ENCODE assay signal across 9 mouse cellular contexts in genomic region chr2:60879141-60879818, GRCm38 (mm10).
DNase-seq lines count a peak whose midpoint lies in the region; ATAC-seq and TF ChIP-seq lines count a peak whose summit lies in the region.
"Had no signal": no experiment of that assay in that cellular context is flagged by ENCODE, and none has a peak within 500 bp of the region (broad histone marks: within the 10 kb centered on the region; RNA-seq: fewer than 3 reads in every experiment).

No protein-coding gene starts in this region.

- H3K4me3 ChIP-seq in forebrain, embryonic 10.5 days: peak overlapping the region; percentile 83
- no peak overlapping the region for H3K4me3 ChIP-seq in forebrain, embryonic 16.5 days (replicated peaks; ENCODE audit: low read length)
- peak overlapping the region; percentile 93; the same call in 1 of the 2 replicates for H3K4me3 ChIP-seq in G1E (ENCODE audit: low read depth, low read length)
- H3K4me3 ChIP-seq in forebrain, postnatal 0 days (ENCODE audit: low read depth, low read length): no peak overlapping the region
- peak overlapping the region; percentile 86; the same call in 1 of the 2 replicates for H3K4me3 ChIP-seq in liver, postnatal 0 days (ENCODE audit: low read depth, low read length)
- no peak overlapping the region for H3K4me3 ChIP-seq in cerebellum, adult 2 months (replicated peaks; ENCODE audit: insufficient read depth, low read depth, low read length)

- H3K27ac ChIP-seq in forebrain, embryonic 10.5 days: no peak overlapping the region
- no peak overlapping the region for H3K27ac ChIP-seq in forebrain, embryonic 16.5 days (ENCODE audit: low read length)
- H3K27ac ChIP-seq in forebrain, postnatal 0 days (ENCODE audit: low read depth, low read length): no peak overlapping the region
- H3K27ac ChIP-seq in liver, postnatal 0 days (ENCODE audit: low read depth): peak overlapping the region; percentile 98; the same call in 1 of the 2 replicates
- H3K27ac ChIP-seq in cerebellum, adult 2 months (ENCODE audit: insufficient read depth, low read length): no peak overlapping the region

- no peak overlapping the region for H3K4me2 ChIP-seq in forebrain, embryonic 16.5 days (ENCODE audit: low read length)
- H3K4me2 ChIP-seq in forebrain, postnatal 0 days (ENCODE audit: low read depth): 0 out of 2 replicates have a peak overlapping the region, but pooled peaks have one; percentile 92
- peak overlapping the region; percentile 71 for H3K4me2 ChIP-seq in liver, postnatal 0 days (ENCODE audit: low read depth, low read length)

- no peak for TF ChIP-seq EP300 in liver, postnatal 0 days (IDR thresholded peaks at IDR 0.05; ENCODE audit: low read depth)

- no peak for ATAC-seq in forebrain, embryonic 16.5 days
- ATAC-seq in G1E (ENCODE audit: extremely low read depth, insufficient number of reproducible peaks, low FRiP score, poor library complexity, severe bottlenecking): peak; percentile 76
- no peak for ATAC-seq in forebrain, postnatal 0 days
- ATAC-seq in liver, postnatal 0 days: no peak

- DNase-seq in forebrain, embryonic 10.5 days (ENCODE audit: extremely low spot score, low spot score): peak; percentile 54
- DNase-seq in G1E (ENCODE audit: low spot score): no peak
- peak; percentile 10 for DNase-seq in forebrain, postnatal 0 days
- DNase-seq in liver, postnatal 0 days: no peak
- DNase-seq in right cerebral cortex, postnatal 14 days: no peak
- no peak for DNase-seq in cerebellum, adult 2 months
- no peak for DNase-seq in gastrocnemius, adult 18-20 months (ENCODE audit: low spot score)
- DNase-seq: lung, postnatal 4 days had no signal

- no peak for TF ChIP-seq POLR2A in cerebellum, adult 2 months (IDR thresholded peaks at IDR 0.05; ENCODE audit: borderline replicate concordance, insufficient read depth, low read length)

- H3K36me3 ChIP-seq in forebrain, embryonic 10.5 days (replicated peaks): no peaks in the 10 kb centered on the region
- H3K36me3 ChIP-seq in forebrain, embryonic 16.5 days (ENCODE audit: control insufficient read depth, insufficient read depth): no peaks in the 10 kb centered on the region
- H3K36me3 ChIP-seq in G1E (replicated peaks): peaks cover 30% of the 10 kb centered on the region
- no peaks in the 10 kb centered on the region for H3K36me3 ChIP-seq in forebrain, postnatal 0 days (ENCODE audit: insufficient read depth)
- 0 out of 2 replicates have a peak, but pooled peaks cover 5% of the 10 kb centered on the region for H3K36me3 ChIP-seq in liver, postnatal 0 days (replicated peaks; ENCODE audit: insufficient read depth, low read length)

- no peak for TF ChIP-seq CTCF in G1E (IDR thresholded peaks at IDR 0.05; ENCODE audit: low read depth, low read length)
- no peak for TF ChIP-seq CTCF in forebrain, postnatal 0 days (IDR thresholded peaks at IDR 0.05; ENCODE audit: low read depth)
- no peak for TF ChIP-seq CTCF in liver, postnatal 0 days (IDR thresholded peaks at IDR 0.05; ENCODE audit: low read depth)
- TF ChIP-seq CTCF in cerebellum, adult 2 months (IDR thresholded peaks at IDR 0.05; ENCODE audit: borderline replicate concordance, insufficient read depth, low read depth, low read length): no peak

- H3K27me3 ChIP-seq in forebrain, embryonic 10.5 days (ENCODE audit: poor library complexity, severe bottlenecking): peaks cover 95% of the 10 kb centered on the region
- H3K27me3 ChIP-seq in forebrain, embryonic 16.5 days (replicated peaks; ENCODE audit: control insufficient read depth, insufficient read depth, low read length): peaks cover 51% of the 10 kb centered on the region
- H3K27me3 ChIP-seq in G1E (ENCODE audit: insufficient read depth, low read length): no peaks in the 10 kb centered on the region
- peaks cover 24% of the 10 kb centered on the region for H3K27me3 ChIP-seq in forebrain, postnatal 0 days (ENCODE audit: insufficient read depth, low read length)
- no peaks in the 10 kb centered on the region for H3K27me3 ChIP-seq in liver, postnatal 0 days (ENCODE audit: insufficient read depth, low read length)
- H3K27me3 ChIP-seq in cerebellum, adult 2 months (ENCODE audit: control insufficient read depth, insufficient read depth, low read length): no peaks in the 10 kb centered on the region; the same call in 1 of the 2 replicates

- H3K9me3 ChIP-seq in forebrain, embryonic 10.5 days: 0 out of 2 replicates have a peak, but pooled peaks cover 3% of the 10 kb centered on the region
- no peaks in the 10 kb centered on the region for H3K9me3 ChIP-seq in forebrain, embryonic 16.5 days (ENCODE audit: control insufficient read depth, low read length)
- H3K9me3 ChIP-seq in G1E (replicated peaks): no peaks in the 10 kb centered on the region
- H3K9me3 ChIP-seq in forebrain, postnatal 0 days (ENCODE audit: low read length): no peaks in the 10 kb centered on the region
- no peaks in the 10 kb centered on the region for H3K9me3 ChIP-seq in liver, postnatal 0 days (ENCODE audit: low read length)

- WGBS in forebrain, embryonic 10.5 days: 24% methylated on average over 5 of the region's 5 CpGs
- 1% methylated on average over 5 of the region's 5 CpGs for WGBS in forebrain, embryonic 16.5 days
- 19% methylated on average over 5 of the region's 5 CpGs for WGBS in forebrain, postnatal 0 days
- WGBS in liver, postnatal 0 days (ENCODE audit: insufficient replicate concordance): 62% methylated on average over 5 of the region's 5 CpGs
- WGBS in cerebellum, adult 2 months: 90% methylated on average over 5 of the region's 5 CpGs

- H3K9ac ChIP-seq in forebrain, embryonic 16.5 days (replicated peaks; ENCODE audit: low read depth, low read length): no peak overlapping the region
- no peak overlapping the region for H3K9ac ChIP-seq in forebrain, postnatal 0 days
- no peak overlapping the region for H3K9ac ChIP-seq in liver, postnatal 0 days (replicated peaks)

- peaks cover 66% of the 10 kb centered on the region for H3K4me1 ChIP-seq in forebrain, embryonic 10.5 days
- H3K4me1 ChIP-seq in forebrain, embryonic 16.5 days (replicated peaks; ENCODE audit: control insufficient read depth, insufficient read depth, low read length): peaks cover 5% of the 10 kb centered on the region; the same call in 1 of the 2 replicates
- peaks cover 79% of the 10 kb centered on the region for H3K4me1 ChIP-seq in G1E (ENCODE audit: insufficient read depth, low read depth, low read length)
- no peaks in the 10 kb centered on the region for H3K4me1 ChIP-seq in forebrain, postnatal 0 days (ENCODE audit: insufficient read depth)
- H3K4me1 ChIP-seq in liver, postnatal 0 days (ENCODE audit: insufficient read depth): peaks cover 54% of the 10 kb centered on the region
- H3K4me1 ChIP-seq in cerebellum, adult 2 months (ENCODE audit: control insufficient read depth, insufficient read depth, low read length): peaks cover 3% of the 10 kb centered on the region; the same call in 1 of the 2 replicates

Comparison
In these comparisons a context has a peak if more than half of its experiments do, and no peak if none do; other contexts are left out.
1. H3K4me3 ChIP-seq: peak in forebrain, embryonic 10.5 days (single experiment), G1E (single experiment) and liver, postnatal 0 days (single experiment); none in forebrain, embryonic 16.5 days (single experiment), forebrain, postnatal 0 days (single experiment) and cerebellum, adult 2 months (single experiment).
2. DNase-seq: peak in forebrain, embryonic 10.5 days (single experiment) and forebrain, postnatal 0 days (single experiment); none in G1E (single experiment), liver, postnatal 0 days (single experiment), right cerebral cortex, postnatal 14 days (single experiment), cerebellum, adult 2 months (0 of 2) and gastrocnemius, adult 18-20 months (single experiment).